Mouse (Mus musculus) gastrocnemius, postnatal 14 days (tissue): ENCODE results near the gene Rassf8. TPM values are rescaled to one million over a fixed set of nuclear protein-coding genes. Genes with fewer than 3 reads are reported as not detected.

Experiments
- DNase-seq: peaks from one replicate; pipeline ENCODE4 v3.0.0; 2021; ENCODE audit warnings: mixed read lengths
- intact Hi-C: fragments of 180-260 bp; cut with DNase I; formaldehyde crosslinking; loops from one replicate; pipeline ENCODE4 v1.15.1; 2025; ENCODE audit warnings: low total_unique reads
- long read RNA-seq, 2 experiments: library from polyadenylated mRNA; stranded (forward); transcript quantifications; one replicate each; pipeline ENCODE4 v2.0.0; 2021
- total RNA-seq, 2 experiments: library from RNA; stranded (reverse); gene quantifications; 2 replicates each; pipeline ENCODE4 v1.2.3; 2021

Rassf8 gene
- total RNA-seq, result 10 to 100 TPM; 29.7 to 34.8 TPM
- long read RNA-seq, experiment 1, full-length matches to known transcripts, result 3 of 4 reads
- long read RNA-seq, experiment 1, partial matches to known transcripts, result 1 of 4 reads
- long read RNA-seq, experiment 1, other reads (novel, unspliced or antisense), result 0 of 4 reads
- long read RNA-seq, experiment 2, full-length matches to known transcripts, result 2 of 2 reads
- long read RNA-seq, experiment 2, partial matches to known transcripts, result 0 of 2 reads
- long read RNA-seq, experiment 2, other reads (novel, unspliced or antisense), result 0 of 2 reads

GRCm38 (mm10) chr6:145746132-145746849 lies at the start of gene Rassf8:
Gene Rassf8 (plus strand): TSS chr6:145746748.
- intact Hi-C loops, result loop anchor here (10.0 kb wide), 1 partner anchor 49 kb away; no protein-coding TSS in a partner anchor

GRCm38 (mm10) chr6:145701021-145701540 lies 45.5 kb upstream of the Rassf8 start:
- intact Hi-C loops, result no loop called here
- no peak for DNase-seq

More at GRCm38 (mm10) chr6:145746132-145746849, at the start of gene Rassf8:
- peak; percentile 92 for DNase-seq

DNA sequence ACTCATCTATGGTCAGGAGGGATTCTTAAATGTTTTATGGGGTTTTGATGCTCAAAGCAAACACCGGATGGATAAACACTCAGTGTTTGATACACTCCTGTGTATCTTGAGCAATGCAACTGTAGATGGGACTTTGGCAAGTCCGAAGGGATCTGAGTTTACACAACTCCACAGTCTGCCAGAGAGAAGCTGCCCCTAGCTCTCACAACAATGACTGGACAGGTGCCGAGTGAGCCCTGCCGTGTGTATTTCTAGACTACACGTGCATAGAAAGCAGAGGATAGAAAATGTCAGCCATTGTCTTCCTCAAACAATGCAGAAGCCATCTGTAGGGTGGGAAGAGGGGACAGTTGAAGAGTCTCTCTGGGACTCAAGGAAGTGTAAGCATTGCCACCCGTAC lies 42.9 kb upstream of the Rassf8 start:
- no peak for DNase-seq
- intact Hi-C loops, result no loop called here

- DNase-seq, result no peak
- intact Hi-C loops, result no loop called here
Measured at GRCm38 (mm10) chr6:145709956-145710720, 36.4 kb upstream of the Rassf8 start.

DNA sequence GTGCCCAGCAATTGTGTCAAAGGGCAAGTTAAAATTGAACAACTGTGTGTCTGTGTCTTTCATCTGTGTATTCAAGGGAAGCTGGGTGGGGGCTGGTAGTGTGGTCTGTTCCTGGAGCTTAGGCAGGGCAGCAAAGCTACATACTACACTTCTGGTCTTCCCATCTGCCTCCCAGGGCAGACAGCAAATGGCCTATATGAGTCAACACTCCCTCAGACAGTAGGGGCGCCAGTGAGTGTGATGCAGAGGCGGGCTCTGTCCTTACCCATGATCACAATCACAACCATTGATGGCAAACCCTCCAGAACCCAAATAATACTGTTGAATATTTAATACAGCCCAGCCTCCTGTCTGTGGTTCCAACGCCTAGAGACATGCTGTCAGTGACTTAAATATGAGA lies 35.8 kb upstream of the Rassf8 start:
- no peak for DNase-seq
- intact Hi-C loops, result no loop called here

- no peak for DNase-seq
- intact Hi-C loops, result no loop called here
Measured at GRCm38 (mm10) chr6:145711320-145711719, 35.2 kb upstream of the Rassf8 start.

GRCm38 (mm10) chr6:145713241-145714114 lies 33.1 kb upstream of the Rassf8 start:
- DNase-seq, result no peak
- intact Hi-C loops, result no loop called here

DNA sequence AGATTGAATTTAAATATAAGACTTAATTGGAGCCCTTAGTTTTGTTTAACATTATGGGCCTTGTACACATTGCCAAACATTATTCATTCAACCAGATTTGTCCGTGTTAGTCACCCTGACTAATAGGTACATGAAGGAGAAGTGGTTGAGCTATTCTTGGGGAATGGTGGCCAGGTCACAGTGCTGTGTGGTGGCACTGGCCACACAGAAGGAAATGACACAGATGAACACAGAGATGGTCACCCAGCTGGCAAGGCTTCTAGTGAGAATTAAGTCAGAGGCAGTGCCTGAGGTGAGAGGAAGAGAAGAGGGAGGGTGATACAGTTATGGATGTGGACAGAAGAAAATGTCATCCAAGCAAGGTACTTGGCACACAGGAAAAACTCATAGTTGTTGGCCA lies 32.4 kb upstream of the Rassf8 start:
- intact Hi-C loops, result no loop called here
- no peak for DNase-seq

DNA sequence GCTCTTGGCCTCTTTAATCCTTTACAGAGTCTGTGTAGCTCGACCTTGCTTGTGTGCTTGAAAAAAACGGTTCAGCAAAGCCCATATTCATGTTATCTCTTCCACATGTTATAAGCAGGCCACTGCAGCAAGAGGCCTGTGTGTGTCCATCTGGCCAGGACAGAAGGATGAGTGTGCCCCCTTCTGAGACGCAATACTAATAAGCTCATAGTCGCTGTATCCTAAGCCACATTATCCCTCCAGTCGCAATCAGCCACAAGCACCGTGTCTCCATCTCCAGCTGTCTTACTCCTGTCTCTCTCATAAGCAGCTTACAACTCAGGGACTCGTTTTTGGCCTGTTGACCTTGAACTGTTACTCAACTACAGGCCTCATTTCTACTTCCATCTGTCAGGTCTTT lies 24.0 kb upstream of the Rassf8 start:
- no peak for DNase-seq

DNA sequence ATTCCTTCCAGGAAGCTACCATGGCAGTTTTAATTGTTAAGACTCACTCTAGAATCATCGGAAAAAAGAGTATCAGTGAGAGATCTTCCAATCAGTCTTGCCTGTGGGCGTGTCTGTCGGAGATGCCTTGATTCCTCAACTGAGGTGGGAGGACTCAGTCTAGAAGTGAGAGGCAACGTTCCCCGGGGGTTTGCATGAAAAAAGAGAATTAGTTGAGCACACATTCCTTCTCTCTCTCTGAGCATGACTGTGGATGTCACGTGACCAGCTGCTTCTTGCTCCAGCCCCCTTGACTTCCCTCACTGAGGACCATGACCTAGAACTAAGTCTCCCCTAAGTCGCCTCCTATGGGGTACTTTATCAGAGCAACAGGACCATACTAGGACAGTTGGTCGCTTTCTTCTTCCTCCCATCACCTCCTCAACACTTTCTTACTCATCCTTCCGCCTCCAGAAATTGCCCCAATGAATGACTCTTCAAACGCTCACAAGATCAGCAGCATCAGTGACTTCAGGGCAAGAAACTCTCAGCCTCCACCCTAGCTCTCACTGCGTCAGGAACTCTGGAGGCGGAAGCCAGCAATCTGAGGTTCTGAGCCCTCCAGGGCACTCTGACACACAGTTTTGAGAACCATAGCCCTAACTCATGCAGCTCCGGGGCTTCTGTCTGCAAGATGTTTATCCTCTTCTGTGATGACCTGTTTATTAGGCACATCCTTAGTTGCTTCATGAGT lies 23.3 kb upstream of the Rassf8 start:
- intact Hi-C loops, result no loop called here

More for the DNA sequence above, 24.0 kb upstream of the Rassf8 start:
- intact Hi-C loops, result no loop called here

GRCm38 (mm10) chr6:145725849-145726248 lies 20.7 kb upstream of the Rassf8 start:
- intact Hi-C loops, result no loop called here
- no peak for DNase-seq

More for the DNA sequence above, 23.3 kb upstream of the Rassf8 start:
- no peak for DNase-seq

DNA sequence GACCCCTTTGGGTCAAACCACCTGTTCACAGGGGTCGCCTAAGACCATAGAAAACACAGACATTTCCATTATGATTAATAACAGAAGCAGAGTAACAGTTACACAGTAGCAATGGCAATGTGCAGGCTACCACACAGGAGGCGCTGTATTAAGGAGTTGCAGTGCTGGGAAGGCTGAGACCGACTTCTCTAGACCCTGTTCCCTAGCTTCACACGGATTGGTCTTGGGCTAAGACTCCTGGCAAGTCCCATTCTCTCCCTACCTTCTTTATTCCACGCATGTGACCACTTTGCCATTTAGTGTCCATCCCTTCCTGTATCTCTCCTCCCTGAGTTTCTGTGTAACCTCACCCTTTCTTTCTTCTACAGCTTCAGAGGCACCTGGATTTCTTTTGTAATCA lies 19.6 kb upstream of the Rassf8 start:
- intact Hi-C loops, result no loop called here
- no peak for DNase-seq

- DNase-seq, result no peak
- intact Hi-C loops, result no loop called here
Measured at GRCm38 (mm10) chr6:145732868-145733267, 13.7 kb upstream of the Rassf8 start.

- intact Hi-C loops, result no loop called here
- no peak for DNase-seq
Measured at GRCm38 (mm10) chr6:145733276-145733675, 13.3 kb upstream of the Rassf8 start.

DNA sequence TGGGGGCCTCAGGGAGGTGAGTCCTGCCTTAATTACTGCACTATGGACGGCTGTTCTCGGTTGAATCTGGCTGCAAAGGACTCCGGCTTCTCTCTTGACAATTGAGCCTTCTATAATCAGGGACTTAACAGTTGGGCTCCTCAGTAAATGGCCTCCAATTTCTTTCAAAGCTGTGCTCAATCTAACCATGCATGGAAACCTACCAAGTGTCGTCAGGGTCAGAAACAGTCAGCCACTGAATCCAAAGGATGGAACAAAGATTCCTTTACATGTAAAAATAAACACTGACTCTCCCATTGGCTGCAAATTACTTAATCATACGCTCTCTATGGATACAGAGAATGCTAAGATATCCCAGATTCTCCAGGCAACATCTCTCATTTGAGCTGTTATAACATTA lies 12.6 kb upstream of the Rassf8 start:
- no peak for DNase-seq
- intact Hi-C loops, result no loop called here

DNA sequence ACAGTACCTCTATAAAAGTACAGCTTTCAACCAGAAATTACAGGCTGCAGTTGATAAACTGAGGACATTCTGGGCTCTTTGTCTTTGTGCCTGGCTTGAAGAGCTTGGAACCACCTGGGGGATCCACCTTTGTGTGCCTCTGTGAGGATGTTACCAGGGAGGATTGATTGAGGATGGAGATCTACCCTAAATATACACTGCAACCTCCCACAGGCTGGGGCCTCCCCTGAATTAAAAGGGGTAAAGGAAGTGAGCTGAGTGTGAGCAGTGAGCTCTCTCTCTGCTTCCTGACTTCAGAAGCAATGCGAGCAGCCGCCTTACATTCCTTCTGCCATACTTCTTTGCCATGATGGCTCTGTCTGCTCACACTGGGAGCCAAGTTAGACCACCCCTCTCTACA lies 10.4 kb upstream of the Rassf8 start:
- intact Hi-C loops, result no loop called here
- no peak for DNase-seq

GRCm38 (mm10) chr6:145739231-145739630 lies 7.3 kb upstream of the Rassf8 start:
- intact Hi-C loops, result no loop called here
- no peak for DNase-seq

DNA sequence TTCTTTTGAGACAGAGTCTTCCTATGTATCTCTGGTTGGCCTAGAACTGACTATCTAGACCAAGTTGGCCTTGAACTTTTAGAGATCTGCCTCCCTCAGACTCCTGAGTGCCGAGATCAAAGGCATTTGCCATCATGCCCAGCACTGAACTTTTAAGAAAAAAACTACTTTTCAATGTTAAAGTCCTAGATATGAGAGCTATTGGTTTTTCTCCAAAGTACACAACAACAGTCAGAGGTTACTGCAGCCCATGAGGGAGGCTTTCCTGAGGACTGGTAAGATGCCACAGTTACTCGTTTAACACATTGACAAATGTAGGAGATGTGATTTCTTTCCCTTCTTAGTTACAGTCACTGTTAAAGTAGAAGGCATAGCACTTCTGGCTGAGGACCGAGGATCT lies 6.5 kb upstream of the Rassf8 start:
- intact Hi-C loops, result loop anchor here (10.0 kb wide), 1 partner anchor 55 kb away; no protein-coding TSS in a partner anchor
- no peak for DNase-seq
